Mouse (Mus musculus) liver, embryonic 18 days (tissue): ENCODE data around the gene Adamts12. TPM values are rescaled to one million over a fixed set of nuclear protein-coding genes. Genes with fewer than 3 reads are reported as not detected.

Experiments
- polyA plus RNA-seq: library from polyadenylated mRNA; depleted of rRNA; stranded (reverse); fragments of >200 nt; gene quantifications from 2 replicates; pipeline ENCODE4 v1.2.3, GENCODE M21; 2012; rRNA removed

Adamts12 gene
- polyA plus RNA-seq, result 0.42 and 0.43 TPM in 2 replicates

DNA sequence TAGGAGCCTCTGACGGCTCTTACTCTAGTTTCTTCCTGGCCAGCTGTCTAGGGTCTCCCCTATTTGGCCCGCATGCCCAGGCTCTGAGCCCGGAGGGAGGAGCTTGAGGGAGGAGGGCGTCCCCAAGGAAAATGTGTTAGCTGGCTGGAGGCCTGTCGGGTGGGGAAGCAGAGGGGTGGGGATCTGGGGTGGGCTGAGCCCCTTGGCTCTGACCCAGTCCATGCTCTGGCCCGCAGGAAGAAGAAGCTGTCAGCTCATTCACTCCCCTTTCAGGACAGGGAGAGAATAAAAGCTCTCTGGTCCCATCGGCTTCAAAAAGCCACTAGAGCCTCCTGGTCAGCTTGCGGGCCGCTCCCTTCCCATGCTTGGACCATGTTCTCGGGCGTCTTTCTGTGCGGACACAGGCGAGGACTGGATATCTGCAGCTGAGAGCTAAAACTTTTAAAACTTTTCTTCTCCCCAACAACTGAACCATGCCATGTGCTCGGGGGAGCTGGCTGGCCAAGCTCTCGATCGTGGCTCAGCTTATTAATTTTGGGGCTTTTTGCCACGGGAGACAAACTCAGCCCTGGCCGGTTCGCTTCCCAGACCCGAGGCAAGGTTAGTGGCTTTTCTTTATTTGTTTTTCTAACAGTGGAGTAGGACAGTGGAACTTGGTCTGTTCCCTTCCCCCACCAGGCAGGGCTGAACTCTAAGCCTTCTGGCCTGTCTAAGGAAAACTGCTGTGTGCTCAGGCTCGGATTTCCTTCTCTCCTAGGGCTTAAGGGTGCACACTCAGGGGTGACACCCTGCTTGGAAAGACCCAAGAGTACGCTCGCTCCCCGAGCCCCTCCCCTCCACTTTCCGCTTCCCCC lies at the start of gene Adamts12:
TSS of gene Adamts12 (plus strand) at position 233 of the 854 bp plus-strand sequence.

DNA sequence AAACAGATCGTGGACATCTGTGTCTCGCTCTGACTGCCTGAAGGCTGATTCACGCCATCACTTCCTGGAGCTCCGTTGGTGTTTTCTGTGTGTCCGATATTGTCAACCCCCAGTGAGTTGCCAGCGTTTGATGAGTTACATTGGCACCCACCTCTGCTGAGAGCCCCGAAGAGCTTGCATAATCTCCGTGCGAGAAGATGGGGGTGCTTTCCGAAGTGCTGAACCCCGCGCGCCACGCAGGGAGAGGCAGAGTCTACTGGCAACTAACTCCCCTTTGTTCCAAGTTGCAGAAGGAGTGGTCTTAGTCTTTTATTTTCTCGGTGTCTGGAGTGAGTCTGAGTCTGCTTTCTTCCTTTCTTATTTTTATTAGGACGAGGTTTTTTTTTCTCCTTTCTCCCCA lies 26.9 kb upstream of the Adamts12 start, which contains the start of gene Rxfp3:
TSS of gene Rxfp3 (minus strand) at position 281 of the 400 bp plus-strand sequence.

Other genes with a start within 250 kb of the Adamts12 start
- gene C1qtnf3, start 112.5 kb upstream of the Adamts12 start, polyA plus RNA-seq, result 0.08 and 0.12 TPM in 2 replicates
- gene Amacr, start 83.0 kb upstream of the Adamts12 start, polyA plus RNA-seq, result 33.2 and 38.4 TPM in 2 replicates
- 0.01 and 0.02 TPM in 2 replicates for gene Slc45a2, start 64.1 kb upstream of the Adamts12 start, polyA plus RNA-seq
- gene Rxfp3, start 26.8 kb upstream of the Adamts12 start, polyA plus RNA-seq, result not detected in 2 replicates